Mouse (Mus musculus): Measurements from ENCODE around the gene Sox15.

DNA sequence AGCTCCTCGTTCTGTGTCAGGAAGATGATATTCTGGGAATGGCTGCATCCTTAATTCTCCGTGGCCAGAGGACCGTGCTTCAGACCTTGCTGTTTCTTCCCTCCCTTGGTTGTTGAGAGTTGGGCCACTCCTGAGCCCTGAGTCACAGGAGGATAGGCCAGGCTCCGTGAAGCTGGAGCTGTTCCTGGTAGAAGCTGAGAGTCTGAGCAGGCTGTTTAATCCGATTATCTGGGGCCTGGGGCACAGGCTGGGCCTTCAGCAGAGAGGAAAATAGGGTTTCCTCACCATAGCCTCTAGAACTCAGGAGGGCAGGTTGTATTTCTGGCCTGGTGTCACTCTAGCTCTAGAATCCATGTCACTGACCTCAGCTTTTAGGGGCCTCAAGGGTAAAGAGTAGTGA lies 1.7 kb upstream of the Sox15 start:
- TF ChIP-seq CTCF (IDR thresholded peaks at IDR 0.05; ENCODE audit: low read depth) (no peak), EP300 (IDR thresholded peaks at IDR 0.05; ENCODE audit: low read depth) (no peak)
